Mouse (Mus musculus): ENCODE data around the gene Ptpn22. TPM values are rescaled to one million over a fixed set of nuclear protein-coding genes. Genes with fewer than 3 reads are reported as not detected.
A peak's percentile ranks its signal among the peaks of the same experiment; 100 is the strongest.

The Ptpn22 gene
- polyA plus RNA-seq, 1 experiment from 2014 or later = 1.9 TPM

DNA sequence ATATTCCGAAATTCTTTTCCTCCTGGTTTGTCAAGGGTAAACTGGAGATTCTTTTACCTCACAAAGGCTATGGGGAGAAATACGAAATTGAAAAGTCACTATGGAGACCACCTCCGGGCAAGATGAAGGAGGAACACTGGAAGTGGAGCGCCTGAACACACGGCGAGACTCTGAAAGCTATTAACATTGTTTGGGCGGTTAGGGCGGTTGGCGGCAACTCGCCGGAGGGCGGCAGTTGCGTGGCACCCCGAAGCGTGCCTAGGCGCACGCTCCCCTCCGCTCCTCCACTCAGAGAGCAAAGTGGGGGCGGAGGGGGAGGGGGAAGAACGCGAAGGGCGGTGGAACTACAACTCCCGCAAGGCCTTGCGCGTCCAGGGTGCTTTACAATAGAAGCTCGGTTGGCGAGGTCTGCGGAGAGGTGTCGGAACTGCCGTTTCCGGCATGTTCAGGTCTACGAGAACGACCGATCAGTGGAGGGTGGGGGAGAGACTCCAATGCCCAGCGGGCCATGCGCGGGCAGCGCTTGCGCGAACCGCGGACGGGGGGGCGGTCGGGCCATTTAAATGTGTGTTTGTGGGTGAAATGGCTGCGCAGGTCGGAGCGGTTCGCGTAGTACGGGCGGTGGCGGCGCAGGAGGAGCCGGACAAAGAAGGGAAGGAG is 54.5 kb downstream of the Ptpn22 start, which contains the start of gene Rsbn1:
Gene Rsbn1 (plus strand): TSS at position 111 of the 660 bp plus-strand sequence.
- Histone ChIP-seq H3K9me3 (no peaks in the 10 kb centered on the region), H3K36me3 (no peaks in the 10 kb centered on the region), H3K4me1 (replicated peaks) (peaks cover 8% of the 10 kb centered on the region; the same call in 1 of the 2 replicates), H3K4me3 (replicated peaks) (peak within 1 kb of the TSS; percentile 99), H3K27ac (peak within 1 kb of the TSS; percentile 93), H3K27me3 (replicated peaks) (no peaks in the 10 kb centered on the region), H3K4me2 (replicated peaks) (peak within 1 kb of the TSS; percentile 63), H3K9ac (peak within 1 kb of the TSS; percentile 97)
- ATAC-seq = peak; percentile 99
- under 1% methylated on average over 49 of the region's 55 CpGs for WGBS

DNA sequence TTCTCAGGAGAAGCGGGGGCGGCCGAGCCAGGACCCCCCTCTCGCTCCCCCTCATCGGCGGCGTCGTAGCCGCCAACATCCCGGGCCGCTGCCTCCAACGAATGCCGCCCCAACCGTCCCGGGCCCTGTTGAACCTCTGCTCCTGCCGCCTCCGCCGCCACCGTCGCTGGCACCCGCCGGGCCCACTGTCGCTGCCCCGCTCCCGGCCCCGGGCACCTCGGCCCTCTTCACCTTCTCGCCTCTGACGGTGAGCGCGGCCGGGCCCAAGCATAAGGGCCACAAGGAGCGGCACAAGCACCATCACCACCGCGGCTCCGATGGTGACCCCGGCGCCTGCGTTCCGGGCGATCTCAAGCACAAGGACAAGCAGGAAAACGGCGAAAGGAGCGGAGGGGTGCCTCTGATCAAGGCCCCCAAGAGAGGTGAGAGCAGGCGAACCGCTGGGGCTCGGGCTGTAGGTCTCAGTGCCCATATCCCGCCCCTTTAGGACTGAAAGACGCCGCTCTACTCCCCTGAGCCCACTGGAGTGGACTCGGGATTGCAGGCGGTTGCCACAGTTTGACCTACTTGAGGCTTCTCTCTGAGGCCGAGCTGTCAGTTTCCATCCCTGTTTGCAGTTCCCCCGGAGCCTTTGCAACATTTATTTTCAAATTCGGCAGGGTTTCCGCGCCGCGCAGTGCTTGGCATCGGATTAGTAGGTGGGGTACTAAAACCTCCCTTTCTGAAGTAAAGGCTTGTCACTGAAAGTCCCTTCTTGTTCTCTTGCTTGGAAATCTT is 55.3 kb downstream of the Ptpn22 start:
- Histone ChIP-seq H3K4me3 (replicated peaks) (peak overlapping the region; percentile 99), H3K4me1 (replicated peaks) (peaks cover 8% of the 10 kb centered on the region; the same call in 1 of the 2 replicates), H3K27me3 (replicated peaks) (no peaks in the 10 kb centered on the region), H3K9ac (peak overlapping the region; percentile 97), H3K4me2 (replicated peaks) (peak overlapping the region; percentile 63), H3K36me3 (no peaks in the 10 kb centered on the region), H3K9me3 (no peaks in the 10 kb centered on the region), H3K27ac (peak overlapping the region; percentile 93)
- ATAC-seq = peak; percentile 62
- WGBS = under 1% methylated on average over 52 of the region's 60 CpGs

- ATAC-seq = no peak
- H3K27ac ChIP-seq = no peak overlapping the region
- H3K9ac ChIP-seq = peak overlapping the region; percentile 97
- no peaks in the 10 kb centered on the region for H3K9me3 ChIP-seq
- H3K27me3 ChIP-seq (replicated peaks) = no peaks in the 10 kb centered on the region
- H3K36me3 ChIP-seq = no peaks in the 10 kb centered on the region
- under 1% methylated on average over 7 of the region's 7 CpGs for WGBS
- peak overlapping the region; percentile 99 for H3K4me3 ChIP-seq (replicated peaks)
- H3K4me2 ChIP-seq (replicated peaks) = peak overlapping the region; percentile 63
- peaks cover 8% of the 10 kb centered on the region; the same call in 1 of the 2 replicates for H3K4me1 ChIP-seq (replicated peaks)
These were observed 55.9 kb downstream of the Ptpn22 start for GRCm38 (mm10) chr3:103915509-103915896.

- 38% methylated on average over 5 of the region's 5 CpGs for WGBS
- peak overlapping the region; percentile 63 for H3K4me2 ChIP-seq (replicated peaks)
- H3K4me3 ChIP-seq (replicated peaks) = peak overlapping the region; percentile 20; the same call in 1 of the 2 replicates
- no peaks in the 10 kb centered on the region for H3K9me3 ChIP-seq
- no peak for ATAC-seq
- H3K36me3 ChIP-seq = no peaks in the 10 kb centered on the region
- H3K9ac ChIP-seq = peak overlapping the region; percentile 39
- H3K4me1 ChIP-seq (replicated peaks) = peaks cover 8% of the 10 kb centered on the region; the same call in 1 of the 2 replicates
- no peaks in the 10 kb centered on the region for H3K27me3 ChIP-seq (replicated peaks)
- H3K27ac ChIP-seq = no peak overlapping the region
These were observed 56.7 kb downstream of the Ptpn22 start for GRCm38 (mm10) chr3:103916205-103916838.

- Histone ChIP-seq H3K36me3 (no peaks in the 10 kb centered on the region), H3K4me2 (replicated peaks) (peak overlapping the region; percentile 63), H3K27me3 (replicated peaks) (no peaks in the 10 kb centered on the region), H3K9me3 (no peaks in the 10 kb centered on the region), H3K9ac (no peak overlapping the region), H3K27ac (no peak overlapping the region), H3K4me1 (replicated peaks) (peaks cover 8% of the 10 kb centered on the region; the same call in 1 of the 2 replicates), H3K4me3 (replicated peaks) (0 out of 2 replicates have a peak overlapping the region, but pooled peaks have one; percentile 16)
- 47% methylated on average over 3 of the region's 3 CpGs for WGBS
- ATAC-seq = no peak
These were observed 57.2 kb downstream of the Ptpn22 start for GRCm38 (mm10) chr3:103916839-103917237.

GRCm38 (mm10) chr3:103920094-103920493 is 60.5 kb downstream of the Ptpn22 start:
- Histone ChIP-seq H3K4me3 (replicated peaks) (no peak overlapping the region), H3K27ac (no peak overlapping the region), H3K4me2 (replicated peaks) (no peak overlapping the region), H3K9ac (no peak overlapping the region), H3K36me3 (no peaks in the 10 kb centered on the region), H3K27me3 (replicated peaks) (no peaks in the 10 kb centered on the region), H3K4me1 (replicated peaks) (peaks cover 11% of the 10 kb centered on the region; the same call in 1 of the 2 replicates), H3K9me3 (no peaks in the 10 kb centered on the region)
- 100% methylated on average over 1 of the region's 1 CpGs for WGBS
- no peak for ATAC-seq

GRCm38 (mm10) chr3:103925302-103925701 is 65.7 kb downstream of the Ptpn22 start:
- H3K4me3 ChIP-seq (replicated peaks) = no peak overlapping the region
- H3K27ac ChIP-seq = no peak overlapping the region
- H3K36me3 ChIP-seq = no peaks in the 10 kb centered on the region
- H3K27me3 ChIP-seq (replicated peaks) = no peaks in the 10 kb centered on the region
- H3K9me3 ChIP-seq = no peaks in the 10 kb centered on the region
- 63% methylated on average over 3 of the region's 3 CpGs for WGBS
- H3K4me1 ChIP-seq (replicated peaks) = peaks cover 3% of the 10 kb centered on the region; the same call in 1 of the 2 replicates
- no peak for ATAC-seq
- no peak overlapping the region for H3K9ac ChIP-seq
- no peak overlapping the region for H3K4me2 ChIP-seq (replicated peaks)

- Histone ChIP-seq H3K9me3 (no peaks in the 10 kb centered on the region), H3K4me1 (replicated peaks) (peaks cover 3% of the 10 kb centered on the region; the same call in 1 of the 2 replicates), H3K36me3 (0 out of 2 replicates have a peak, but pooled peaks cover 3% of the 10 kb centered on the region), H3K4me3 (replicated peaks) (no peak overlapping the region), H3K27me3 (replicated peaks) (no peaks in the 10 kb centered on the region), H3K9ac (no peak overlapping the region), H3K4me2 (replicated peaks) (no peak overlapping the region), H3K27ac (no peak overlapping the region)
- ATAC-seq = no peak
- WGBS = 72% methylated on average over 6 of the region's 6 CpGs
These were observed 67.9 kb downstream of the Ptpn22 start for GRCm38 (mm10) chr3:103927511-103927910.

- Histone ChIP-seq H3K9me3 (no peaks in the 10 kb centered on the region), H3K4me3 (replicated peaks) (no peak overlapping the region), H3K4me1 (replicated peaks) (no peaks in the 10 kb centered on the region), H3K27ac (no peak overlapping the region), H3K4me2 (replicated peaks) (no peak overlapping the region), H3K36me3 (no peaks in the 10 kb centered on the region), H3K27me3 (replicated peaks) (no peaks in the 10 kb centered on the region), H3K9ac (no peak overlapping the region)
- WGBS = 86% methylated on average over 1 of the region's 1 CpGs
- ATAC-seq = no peak
These were observed 85.4 kb downstream of the Ptpn22 start for GRCm38 (mm10) chr3:103944794-103945562.

- no peak overlapping the region for H3K9ac ChIP-seq
- H3K36me3 ChIP-seq = no peaks in the 10 kb centered on the region
- H3K9me3 ChIP-seq = no peaks in the 10 kb centered on the region
- H3K4me3 ChIP-seq (replicated peaks) = no peak overlapping the region
- H3K4me1 ChIP-seq (replicated peaks) = no peaks in the 10 kb centered on the region
- H3K27ac ChIP-seq = no peak overlapping the region
- no peak for ATAC-seq
- no peak overlapping the region for H3K4me2 ChIP-seq (replicated peaks)
- WGBS = 84% methylated on average over 7 of the region's 7 CpGs
- H3K27me3 ChIP-seq (replicated peaks) = no peaks in the 10 kb centered on the region
These were observed 89.1 kb downstream of the Ptpn22 start for GRCm38 (mm10) chr3:103948666-103949065.

- Histone ChIP-seq H3K27me3 (replicated peaks) (no peaks in the 10 kb centered on the region), H3K27ac (no peak overlapping the region), H3K4me2 (replicated peaks) (no peak overlapping the region), H3K4me3 (replicated peaks) (no peak overlapping the region), H3K9ac (no peak overlapping the region), H3K36me3 (0 out of 2 replicates have a peak, but pooled peaks cover 7% of the 10 kb centered on the region), H3K9me3 (no peaks in the 10 kb centered on the region), H3K4me1 (replicated peaks) (no peaks in the 10 kb centered on the region)
- 89% methylated on average over 3 of the region's 3 CpGs for WGBS
- no peak for ATAC-seq
These were observed 101.0 kb downstream of the Ptpn22 start for GRCm38 (mm10) chr3:103960622-103961021.
